Mouse (Mus musculus): Measurements from ENCODE around the gene Abcb6.
A peak's percentile ranks its signal among the peaks of the same experiment; 100 is the strongest.

Abcb6 gene

GRCm38 (mm10) chr1:75145589-75145988, 34.6 kb downstream of the Abcb6 start:
- DNase-seq (ENCODE audit: low spot score in 2 of 2) = no peak

- peak; percentile 90 to 93 for DNase-seq (ENCODE audit: low spot score in 2 of 2)
Measured at GRCm38 (mm10) chr1:75142301-75143261, 37.6 kb downstream of the Abcb6 start, which contains the start of the genes Cnppd1 and Retreg2. TSS of gene Cnppd1 (minus strand) at chr1:75142711. TSS of gene Retreg2 (plus strand) at chr1:75142778.

- peak in 1 of 2 experiments; percentile 52 for DNase-seq (ENCODE audit: low spot score in 2 of 2)
Measured at GRCm38 (mm10) chr1:75141486-75142190, 38.6 kb downstream of the Abcb6 start.

GRCm38 (mm10) chr1:75140601-75141190, 39.5 kb downstream of the Abcb6 start:
- no peak for DNase-seq (ENCODE audit: low spot score in 2 of 2)

- DNase-seq (ENCODE audit: low spot score in 2 of 2) = no peak
Measured at GRCm38 (mm10) chr1:75138448-75138847, 41.7 kb downstream of the Abcb6 start.

GRCm38 (mm10) chr1:75136730-75137129, 43.5 kb downstream of the Abcb6 start:
- no peak for DNase-seq (ENCODE audit: low spot score in 2 of 2)

- DNase-seq (ENCODE audit: low spot score in 2 of 2) = no peak
Measured at GRCm38 (mm10) chr1:75136293-75136692, 43.9 kb downstream of the Abcb6 start.

GRCm38 (mm10) chr1:75133421-75134207, 46.6 kb downstream of the Abcb6 start, which contains the start of gene Slc23a3:
TSS of gene Slc23a3 (minus strand) at chr1:75133890.
- DNase-seq (ENCODE audit: low spot score in 2 of 2) = no peak

- no peak for DNase-seq (ENCODE audit: low spot score in 2 of 2)
Measured at GRCm38 (mm10) chr1:75128641-75129040, 51.6 kb downstream of the Abcb6 start.

GRCm38 (mm10) chr1:75125418-75125817, 54.8 kb downstream of the Abcb6 start:
- no peak for DNase-seq (ENCODE audit: low spot score in 2 of 2)

- peak; percentile 83 to 85 for DNase-seq (ENCODE audit: low spot score in 2 of 2)
Measured at GRCm38 (mm10) chr1:75124346-75125321, 55.6 kb downstream of the Abcb6 start, which contains the start of gene Nhej1. TSS of gene Nhej1 (minus strand) at chr1:75125200.

- no peak for DNase-seq (ENCODE audit: low spot score in 2 of 2)
Measured at GRCm38 (mm10) chr1:75122211-75122610, 58.0 kb downstream of the Abcb6 start.
